Comparison of ENCODE assay signal across 8 mouse cellular contexts in the genomic region with DNA sequence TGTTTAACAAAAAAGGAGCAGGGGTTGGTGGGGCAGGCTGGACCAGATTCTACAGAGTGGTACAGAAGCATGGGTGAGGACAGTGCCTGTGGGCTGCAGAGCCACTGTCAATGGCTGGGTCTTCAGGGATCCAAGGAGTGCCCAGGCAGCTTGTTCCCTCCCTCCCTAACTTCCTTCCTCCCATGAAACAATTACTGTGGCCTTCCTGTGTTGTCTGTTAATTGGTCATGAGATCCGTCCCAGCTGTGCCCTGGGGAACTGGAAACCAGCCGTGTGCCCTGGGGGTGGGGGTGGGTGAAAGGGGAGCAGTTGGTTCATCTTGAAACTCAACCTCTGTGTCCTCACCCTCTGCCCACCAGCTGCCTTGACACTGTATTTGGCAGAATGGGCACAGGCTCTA.
DNase-seq lines count a peak whose midpoint lies in the region; ATAC-seq and TF ChIP-seq lines count a peak whose summit lies in the region.

No protein-coding gene starts in this region.

- H3K9me3 ChIP-seq in heart, embryonic 11.5 days (replicated peaks; ENCODE audit: control insufficient read depth, low read length) = no peaks in the 10 kb centered on the region
- no peaks in the 10 kb centered on the region for H3K9me3 ChIP-seq in midbrain, embryonic 13.5 days
- H3K9me3 ChIP-seq in midbrain, embryonic 14.5 days (ENCODE audit: control insufficient read depth, low read length) = no peaks in the 10 kb centered on the region

- no peak overlapping the region for H3K27ac ChIP-seq in heart, embryonic 11.5 days (ENCODE audit: low read depth, low read length)
- H3K27ac ChIP-seq in midbrain, embryonic 13.5 days = no peak overlapping the region
- H3K27ac ChIP-seq in midbrain, embryonic 14.5 days (replicated peaks; ENCODE audit: low read depth, low read length) = no peak overlapping the region

- no peak for ATAC-seq in heart, embryonic 11.5 days (replicated peaks; ENCODE audit: insufficient number of reproducible peaks, low FRiP score, low TSS enrichment)
- ATAC-seq in midbrain, embryonic 13.5 days = 0 out of 2 replicates have a peak, but pooled peaks have one; percentile 40
- ATAC-seq in midbrain, embryonic 14.5 days (ENCODE audit: low FRiP score, low TSS enrichment) = no peak

- TF ChIP-seq POLR2A in lung, adult 2 months (IDR thresholded peaks at IDR 0.05; ENCODE audit: borderline replicate concordance, extremely low read depth, low read depth, low read length) = peak; percentile 80; the same call in 1 of the 2 replicates

- peaks cover 23% of the 10 kb centered on the region for H3K4me1 ChIP-seq in heart, embryonic 11.5 days (ENCODE audit: control insufficient read depth, insufficient read depth, low read length)
- no peaks in the 10 kb centered on the region for H3K4me1 ChIP-seq in midbrain, embryonic 13.5 days (replicated peaks)
- H3K4me1 ChIP-seq in midbrain, embryonic 14.5 days (ENCODE audit: control insufficient read depth, insufficient read depth, low read length) = no peaks in the 10 kb centered on the region
- peaks cover 27% of the 10 kb centered on the region for H3K4me1 ChIP-seq in lung, adult 2 months (ENCODE audit: control insufficient read depth, insufficient read depth, low read length)

- H3K27me3 ChIP-seq in heart, embryonic 11.5 days (ENCODE audit: control insufficient read depth, insufficient read depth, low read length) = no peaks in the 10 kb centered on the region; the same call in 1 of the 2 replicates
- H3K27me3 ChIP-seq in midbrain, embryonic 13.5 days = no peaks in the 10 kb centered on the region
- no peaks in the 10 kb centered on the region for H3K27me3 ChIP-seq in midbrain, embryonic 14.5 days (ENCODE audit: control insufficient read depth, insufficient read depth, low read length)

- peak; percentile 26 to 67 for DNase-seq in heart, adult 18-20 months
- DNase-seq in midbrain, embryonic 14.5 days = no peak
- no peak for DNase-seq in lung, adult 2 months
- peak; percentile 81 for DNase-seq in retina, postnatal 1 day
- no peak for DNase-seq in urinary bladder, adult 18-20 months (ENCODE audit: low spot score in 2 of 2)
- DNase-seq in embryo, embryonic 9.5 days (ENCODE audit: extremely low spot score) = no peak

- no peaks in the 10 kb centered on the region for H3K36me3 ChIP-seq in heart, embryonic 11.5 days (ENCODE audit: control insufficient read depth, insufficient read depth, low read length)
- no peaks in the 10 kb centered on the region for H3K36me3 ChIP-seq in midbrain, embryonic 13.5 days
- no peaks in the 10 kb centered on the region for H3K36me3 ChIP-seq in midbrain, embryonic 14.5 days (ENCODE audit: control insufficient read depth, insufficient read depth, low read length)

- no peak overlapping the region for H3K4me3 ChIP-seq in heart, embryonic 11.5 days (ENCODE audit: low read depth, low read length)
- no peak overlapping the region for H3K4me3 ChIP-seq in midbrain, embryonic 13.5 days (replicated peaks)
- no peak overlapping the region for H3K4me3 ChIP-seq in midbrain, embryonic 14.5 days (replicated peaks; ENCODE audit: low read depth, low read length)
- H3K4me3 ChIP-seq in lung, adult 2 months (replicated peaks; ENCODE audit: extremely low read depth, low read depth, low read length) = no peak overlapping the region

- no peak overlapping the region for H3K9ac ChIP-seq in heart, embryonic 11.5 days (ENCODE audit: low read depth, low read length)
- no peak overlapping the region for H3K9ac ChIP-seq in midbrain, embryonic 13.5 days (replicated peaks)
- no peak overlapping the region for H3K9ac ChIP-seq in midbrain, embryonic 14.5 days (replicated peaks; ENCODE audit: low read length)

- WGBS in heart, embryonic 11.5 days (ENCODE audit: insufficient replicate concordance) = 52% methylated on average over 2 of the region's 2 CpGs
- WGBS in midbrain, embryonic 13.5 days = 55% methylated on average over 2 of the region's 2 CpGs
- WGBS in midbrain, embryonic 14.5 days = 65% methylated on average over 2 of the region's 2 CpGs
- WGBS in lung, adult 2 months = 25% methylated on average over 2 of the region's 2 CpGs

- no peak overlapping the region for H3K4me2 ChIP-seq in heart, embryonic 11.5 days
- H3K4me2 ChIP-seq in midbrain, embryonic 13.5 days (replicated peaks) = no peak overlapping the region
- no peak overlapping the region for H3K4me2 ChIP-seq in midbrain, embryonic 14.5 days (ENCODE audit: low read length)

- TF ChIP-seq CTCF in lung, adult 2 months (IDR thresholded peaks at IDR 0.05; ENCODE audit: insufficient read depth, low read length) = no peak

Comparison
In these comparisons a context has a peak if more than half of its experiments do, and no peak if none do; other contexts are left out.
1. DNase-seq: peak in heart, adult 18-20 months (2 of 2) and retina, postnatal 1 day (single experiment); none in midbrain, embryonic 14.5 days (single experiment), lung, adult 2 months (single experiment), urinary bladder, adult 18-20 months (0 of 2) and embryo, embryonic 9.5 days (single experiment).